Mouse (Mus musculus) olfactory bulb, adult 2 months (tissue): ENCODE data around the gene Numbl.

Source experiments
- CTCF ChIP-seq: fragments of 200-500 bp; IDR thresholded peaks from 2 replicates; pipeline ENCODE4 v1.5.1; 2012; ENCODE audit warnings: low read depth, mild to moderate bottlenecking, low read length, moderate library complexity; ENCODE audit not compliant: insufficient read depth
- POLR2A ChIP-seq: fragments of 200-500 bp; IDR thresholded peaks from 2 replicates; pipeline ENCODE4 v1.6.1; 2012; ENCODE audit warnings: mild to moderate bottlenecking, low read depth, low read length, moderate library complexity; ENCODE audit not compliant: insufficient read depth

GRCm38 (mm10) chr7:27228865-27229264, 29.4 kb upstream of the Numbl start:
- TF ChIP-seq POLR2A, result no peak
- no peak for TF ChIP-seq CTCF
